Mouse (Mus musculus) midbrain, embryonic 15.5 days (tissue): ENCODE measurements around the gene Gk5. TPM values are rescaled to one million over a fixed set of nuclear protein-coding genes. Genes with fewer than 3 reads are reported as not detected.
"Not testable (repeated sequence)": the region's sequence is repeated elsewhere in the genome, so short reads cannot be mapped to it uniquely, and the experiment has no call there.

Source experiments
- ATAC-seq: fragments of 200-750 bp; cut with Nextera tagmentation; replicated peaks from 2 replicates; pipeline ENCODE4 v1.8.0; 2017; ENCODE audit warnings: moderate TSS enrichment
- H3K27ac ChIP-seq: fragments of 300-500 bp; sonication (generic); 2 replicates; pipeline ENCODE4 v1.5.1; 2015; ENCODE audit warnings: mild to moderate bottlenecking, inconsistent platforms
- H3K27me3 ChIP-seq: fragments of 300-500 bp; sonication (generic); replicated peaks from 2 replicates; pipeline ENCODE4 v1.6.1; 2015; ENCODE audit warnings: inconsistent platforms
- H3K36me3 ChIP-seq: fragments of 300-500 bp; sonication (generic); replicated peaks from 2 replicates; pipeline ENCODE4 v1.6.1; 2015; ENCODE audit warnings: inconsistent platforms
- H3K4me1 ChIP-seq: fragments of 300-500 bp; sonication (generic); 2 replicates; pipeline ENCODE4 v1.6.1; 2015; ENCODE audit warnings: inconsistent platforms
- H3K4me2 ChIP-seq: fragments of 300-500 bp; sonication (generic); 2 replicates; pipeline ENCODE4 v1.6.1; 2015; ENCODE audit warnings: inconsistent platforms, mild to moderate bottlenecking, moderate library complexity
- H3K4me3 ChIP-seq: fragments of 300-500 bp; sonication (generic); 2 replicates; pipeline ENCODE4 v1.5.1; 2015; ENCODE audit warnings: mild to moderate bottlenecking, inconsistent platforms
- H3K9ac ChIP-seq: fragments of 300-500 bp; sonication (generic); 2 replicates; pipeline ENCODE4 v1.6.1; 2015; ENCODE audit warnings: mild to moderate bottlenecking, inconsistent platforms
- H3K9me3 ChIP-seq: fragments of 300-500 bp; sonication (generic); 2 replicates; pipeline ENCODE4 v1.6.1; 2016; ENCODE audit warnings: inconsistent platforms
- WGBS: fragments of 180-500 bp; shearing (Covaris S2); methylation state at CpG from one replicate; pipeline ENCODE4 v1.1.7; 2015; ENCODE audit warnings: mixed read lengths; 5-methylcytosine and 5-hydroxymethylcytosine counted together
- polyA plus RNA-seq: library from polyadenylated mRNA; unstranded; fragments of >200 nt; fragmentation: Nextera tagmentation; extraction: Ambion mirVana; gene quantifications from 2 replicates; pipeline ENCODE4 v1.2.1, GENCODE M21; 2015

The Gk5 gene
- 2.4 and 2.7 TPM in 2 replicates for polyA plus RNA-seq

- ATAC-seq, result peak; percentile 98
- Histone ChIP-seq H3K9me3 (no peaks in the 10 kb centered on the region), H3K36me3 (no peaks in the 10 kb centered on the region), H3K9ac (peak within 1 kb of the TSS; percentile 49), H3K4me3 (peak within 1 kb of the TSS; percentile 55), H3K27ac (peak within 1 kb of the TSS; percentile 66), H3K4me1 (0 out of 2 replicates have a peak, but pooled peaks cover 2% of the 10 kb centered on the region), H3K27me3 (no peaks in the 10 kb centered on the region), H3K4me2 (peak within 1 kb of the TSS; percentile 74)
- WGBS, result under 1% methylated on average over 70 of the region's 76 CpGs
Observed at GRCm38 (mm10) chr9:96118861-96119772, at the start of gene Gk5. TSS of gene Gk5 (plus strand) at chr9:96119362.

DNA sequence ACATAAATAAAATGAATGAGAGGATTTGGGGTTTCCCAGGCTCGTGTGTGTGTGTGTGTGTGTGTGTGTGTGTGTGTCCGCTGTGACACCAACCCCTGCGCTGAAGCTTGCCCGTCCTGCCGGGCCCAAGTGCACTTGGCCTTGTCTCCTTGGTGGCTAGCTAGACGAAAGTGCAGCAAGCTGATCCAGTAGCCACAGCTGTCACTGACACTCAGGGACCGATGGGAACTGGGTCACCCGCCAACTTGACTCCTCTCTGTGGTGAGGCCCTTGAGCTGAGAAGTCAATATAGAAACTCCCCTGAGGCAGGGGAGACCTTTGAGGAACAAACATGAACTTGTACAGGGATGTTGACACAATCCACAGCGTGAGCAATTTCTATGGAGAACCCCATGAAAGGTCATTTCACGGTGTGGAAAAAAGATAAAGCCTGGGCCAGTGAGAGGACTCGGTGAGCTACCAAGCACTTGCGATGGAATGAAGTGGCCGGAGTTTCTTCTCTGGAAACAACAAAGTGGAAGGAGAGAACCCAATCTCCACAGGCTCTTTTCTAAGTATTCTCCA lies 40.3 kb upstream of the Gk5 start:
- Histone ChIP-seq H3K27me3 (no peaks in the 10 kb centered on the region), H3K9ac (no peak overlapping the region), H3K9me3 (no peaks in the 10 kb centered on the region), H3K4me1 (no peaks in the 10 kb centered on the region), H3K4me2 (no peak overlapping the region), H3K36me3 (no peaks in the 10 kb centered on the region), H3K4me3 (no peak overlapping the region), H3K27ac (no peak overlapping the region)
- WGBS, result 93% methylated on average over 13 of the region's 13 CpGs
- ATAC-seq, result no peak

- Histone ChIP-seq H3K36me3 (no peaks in the 10 kb centered on the region), H3K4me3 (no peak overlapping the region), H3K4me2 (no peak overlapping the region), H3K27ac (no peak overlapping the region), H3K9me3 (no peaks in the 10 kb centered on the region), H3K9ac (no peak overlapping the region), H3K4me1 (no peaks in the 10 kb centered on the region), H3K27me3 (no peaks in the 10 kb centered on the region)
- ATAC-seq, result no peak
- WGBS, result 87% methylated on average over 6 of the region's 6 CpGs
Observed at GRCm38 (mm10) chr9:96085293-96085692, 33.9 kb upstream of the Gk5 start.

GRCm38 (mm10) chr9:96087671-96088070 lies 31.5 kb upstream of the Gk5 start:
- H3K9ac ChIP-seq, result no peak overlapping the region
- ATAC-seq, result no peak

DNA sequence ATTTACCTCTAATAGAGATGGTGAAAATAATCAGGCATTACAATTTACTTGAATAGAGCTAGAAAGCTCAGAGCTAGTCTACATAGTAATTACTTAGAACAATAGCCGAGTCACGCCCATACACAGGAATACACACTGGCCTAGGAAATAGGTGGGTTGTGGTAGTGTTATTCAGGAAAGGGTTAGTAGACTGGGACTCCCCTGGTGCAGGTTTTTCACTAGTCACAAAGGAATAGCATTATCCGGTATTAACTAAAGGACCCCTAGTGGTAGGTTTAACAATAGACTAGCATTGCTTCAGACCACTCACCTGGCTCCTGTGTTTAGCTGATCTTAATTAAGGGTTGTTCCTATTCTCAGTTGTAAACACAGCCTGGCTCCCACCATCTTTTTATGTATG lies 30.7 kb upstream of the Gk5 start:
- not testable (repeated sequence) for H3K27me3 ChIP-seq, ATAC-seq, H3K4me2 ChIP-seq, H3K4me3 ChIP-seq, H3K4me1 ChIP-seq, H3K27ac ChIP-seq, H3K36me3 ChIP-seq, H3K9ac ChIP-seq, H3K9me3 ChIP-seq
- WGBS, result 86% methylated on average over 3 of the region's 3 CpGs

More at GRCm38 (mm10) chr9:96087671-96088070, 31.5 kb upstream of the Gk5 start:
- Histone ChIP-seq H3K4me3 (no peak overlapping the region), H3K9me3 (no peaks in the 10 kb centered on the region), H3K36me3 (no peaks in the 10 kb centered on the region), H3K27ac (no peak overlapping the region), H3K4me1 (no peaks in the 10 kb centered on the region), H3K4me2 (no peak overlapping the region), H3K27me3 (no peaks in the 10 kb centered on the region)
- 90% methylated on average over 2 of the region's 2 CpGs for WGBS

GRCm38 (mm10) chr9:96092637-96093036 lies 26.5 kb upstream of the Gk5 start:
- H3K27ac ChIP-seq, H3K4me2 ChIP-seq, H3K9me3 ChIP-seq, ATAC-seq, H3K27me3 ChIP-seq, H3K36me3 ChIP-seq, H3K4me3 ChIP-seq, H3K9ac ChIP-seq, H3K4me1 ChIP-seq: not testable (repeated sequence)
- 91% methylated on average over 10 of the region's 10 CpGs for WGBS

DNA sequence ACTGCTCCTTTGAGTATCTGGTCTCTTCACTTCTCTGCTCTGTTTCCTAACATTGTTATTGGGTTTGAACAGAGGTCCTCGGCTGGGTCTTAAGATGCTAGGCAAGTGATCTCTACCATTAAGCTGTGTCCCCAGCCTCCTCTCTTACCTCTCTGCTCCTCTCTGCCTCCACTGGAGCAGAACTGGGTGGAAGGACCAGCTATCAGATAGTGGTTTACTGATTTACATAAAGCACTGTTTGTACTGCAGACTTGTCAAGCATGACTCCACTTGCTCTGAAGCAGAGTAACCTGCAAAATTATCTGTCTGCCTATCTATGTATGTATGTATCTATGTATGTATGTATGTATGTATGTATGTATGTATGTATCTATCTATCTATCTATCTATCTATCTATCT lies 25.9 kb upstream of the Gk5 start:
- Histone ChIP-seq H3K4me1 (no peaks in the 10 kb centered on the region), H3K9me3 (peaks cover 3% of the 10 kb centered on the region; the same call in 1 of the 2 replicates), H3K4me2 (no peak overlapping the region), H3K27ac (no peak overlapping the region), H3K36me3 (no peaks in the 10 kb centered on the region), H3K27me3 (no peaks in the 10 kb centered on the region), H3K9ac (no peak overlapping the region), H3K4me3 (no peak overlapping the region)
- no peak for ATAC-seq
- WGBS, result 97% methylated on average over 1 of the region's 1 CpGs

DNA sequence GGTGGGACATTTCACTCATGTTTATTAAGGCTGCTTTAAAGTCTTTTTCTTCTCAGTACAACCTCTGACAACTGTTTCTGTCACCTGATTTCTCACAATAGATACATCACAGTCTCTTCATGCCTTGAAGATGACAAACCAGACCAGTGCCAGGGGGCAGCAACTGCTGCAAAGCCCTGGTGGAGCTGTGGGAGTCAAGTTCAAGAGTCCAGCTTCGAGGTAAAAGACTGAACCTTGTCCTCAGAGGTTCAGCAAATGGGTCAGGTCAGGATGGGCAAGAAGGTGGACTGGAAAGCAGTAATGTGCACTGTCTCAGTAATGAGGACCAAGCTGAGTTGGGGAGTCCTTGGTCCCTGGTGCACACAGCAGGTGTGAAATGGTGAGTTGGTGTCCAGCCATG lies 24.8 kb upstream of the Gk5 start:
- H3K4me1 ChIP-seq, result no peaks in the 10 kb centered on the region
- H3K9me3 ChIP-seq, result peaks cover 3% of the 10 kb centered on the region; the same call in 1 of the 2 replicates
- no peak overlapping the region for H3K4me2 ChIP-seq
- H3K27me3 ChIP-seq, result no peaks in the 10 kb centered on the region
- no peak for ATAC-seq
- H3K9ac ChIP-seq, result no peak overlapping the region
- H3K36me3 ChIP-seq, result no peaks in the 10 kb centered on the region
- H3K4me3 ChIP-seq, result no peak overlapping the region
- 40% methylated on average over 1 of the region's 1 CpGs for WGBS
- H3K27ac ChIP-seq, result no peak overlapping the region

- Histone ChIP-seq H3K9me3 (peaks cover 8% of the 10 kb centered on the region), H3K4me2 (no peak overlapping the region), H3K4me3 (no peak overlapping the region), H3K27ac (no peak overlapping the region), H3K4me1 (no peaks in the 10 kb centered on the region), H3K9ac (no peak overlapping the region), H3K36me3 (no peaks in the 10 kb centered on the region), H3K27me3 (no peaks in the 10 kb centered on the region)
- 64% methylated on average over 1 of the region's 1 CpGs for WGBS
- no peak for ATAC-seq
Observed at GRCm38 (mm10) chr9:96095192-96095591, 24.0 kb upstream of the Gk5 start.

- no peak overlapping the region for H3K4me2 ChIP-seq
- no peak overlapping the region for H3K27ac ChIP-seq
- H3K27me3 ChIP-seq, result no peaks in the 10 kb centered on the region
- H3K4me1 ChIP-seq, result no peaks in the 10 kb centered on the region
- H3K36me3 ChIP-seq, result no peaks in the 10 kb centered on the region
- 86% methylated on average over 8 of the region's 8 CpGs for WGBS
- H3K4me3 ChIP-seq, result no peak overlapping the region
- no peak overlapping the region for H3K9ac ChIP-seq
- peaks cover 4% of the 10 kb centered on the region; the same call in 1 of the 2 replicates for H3K9me3 ChIP-seq
- no peak for ATAC-seq
Observed at GRCm38 (mm10) chr9:96102846-96103245, 16.3 kb upstream of the Gk5 start.

GRCm38 (mm10) chr9:96112879-96113361 lies 6.2 kb upstream of the Gk5 start:
- Histone ChIP-seq H3K9me3 (no peaks in the 10 kb centered on the region), H3K27ac (no peak overlapping the region), H3K36me3 (no peaks in the 10 kb centered on the region), H3K4me3 (no peak overlapping the region), H3K4me1 (no peaks in the 10 kb centered on the region), H3K9ac (no peak overlapping the region), H3K27me3 (no peaks in the 10 kb centered on the region), H3K4me2 (no peak overlapping the region)
- 92% methylated on average over 3 of the region's 3 CpGs for WGBS
- ATAC-seq, result no peak

- Histone ChIP-seq H3K4me3 (no peak overlapping the region), H3K4me2 (no peak overlapping the region), H3K27ac (no peak overlapping the region), H3K27me3 (no peaks in the 10 kb centered on the region), H3K4me1 (0 out of 2 replicates have a peak, but pooled peaks cover 2% of the 10 kb centered on the region), H3K9me3 (no peaks in the 10 kb centered on the region), H3K36me3 (no peaks in the 10 kb centered on the region), H3K9ac (no peak overlapping the region)
- WGBS, result 86% methylated on average over 6 of the region's 6 CpGs
- no peak for ATAC-seq
Observed at GRCm38 (mm10) chr9:96116801-96117200, 2.4 kb upstream of the Gk5 start.
